Mouse (Mus musculus): ENCODE data around the gene Hdgfl1. TPM values are rescaled to one million over a fixed set of nuclear protein-coding genes. Genes with fewer than 3 reads are reported as not detected.

Gene Hdgfl1
- polyA plus RNA-seq, 1 experiment: not detected

GRCm38 (mm10) chr13:26719146-26719715 is 50.7 kb downstream of the Hdgfl1 start:
- no peak overlapping the region for H3ac ChIP-seq (ENCODE audit: control insufficient read depth, insufficient read length)
- no peak overlapping the region for H3K4me3 ChIP-seq
- no peak overlapping the region for H3K4me2 ChIP-seq (ENCODE audit: low read depth)
- TF ChIP-seq MAX (IDR thresholded peaks at IDR 0.05; ENCODE audit: low read depth) (no peak), MYOD1 (IDR thresholded peaks at IDR 0.05; ENCODE audit: control insufficient read depth in 1 of 3, insufficient read length in 2 of 3, low read depth in 2 of 3) (no peak), POLR2A (IDR thresholded peaks at IDR 0.05; ENCODE audit: insufficient read length, low read depth) (no peak), POLR2AphosphoS2 (IDR thresholded peaks at IDR 0.05; ENCODE audit: insufficient read length, low read depth) (no peak), SRF (IDR thresholded peaks at IDR 0.05; ENCODE audit: control insufficient read depth, insufficient read length, low read depth) (no peak), REST (IDR thresholded peaks at IDR 0.05; ENCODE audit: insufficient read depth, insufficient read length) (no peak), USF1 (IDR thresholded peaks at IDR 0.05; ENCODE audit: low read depth) (no peak), TCF12 (IDR thresholded peaks at IDR 0.05; ENCODE audit: insufficient read depth, poor library complexity, severe bottlenecking) (no peak), TCF3 (IDR thresholded peaks at IDR 0.05; ENCODE audit: insufficient read length, low read depth) (no peak), E2F4 (IDR thresholded peaks at IDR 0.05; ENCODE audit: insufficient read depth) (no peak), MYOG (IDR thresholded peaks at IDR 0.05; ENCODE audit: control insufficient read depth in 1 of 3, insufficient read depth in 1 of 3, insufficient read length in 2 of 3, low read depth in 2 of 3) (no peak), CEBPB (IDR thresholded peaks at IDR 0.05; ENCODE audit: insufficient read depth, poor library complexity, severe bottlenecking) (no peak)
- no peaks in the 10 kb centered on the region for H3K27me3 ChIP-seq (ENCODE audit: control insufficient read depth, insufficient read depth, insufficient read length)
- no peaks in the 10 kb centered on the region for H3K36me3 ChIP-seq (ENCODE audit: control insufficient read depth, insufficient read depth)
- H3K79me2 ChIP-seq (ENCODE audit: control insufficient read depth, insufficient read depth): no peaks in the 10 kb centered on the region
